Mouse (Mus musculus) limb, embryonic 15.5 days (tissue): ENCODE results near the gene Golga3. TPM values are rescaled to one million over a fixed set of nuclear protein-coding genes. Genes with fewer than 3 reads are reported as not detected.

Experiments
- ATAC-seq: fragments of 200-750 bp; cut with Nextera tagmentation; 2 replicates; pipeline ENCODE4 v1.8.0; 2017; ENCODE audit warnings: low read depth, moderate TSS enrichment; ENCODE audit not compliant: insufficient number of reproducible peaks, low FRiP score, low TSS enrichment
- H3K27ac ChIP-seq: fragments of 300-500 bp; sonication (generic); 2 replicates; pipeline ENCODE4 v1.5.1; 2015; ENCODE audit warnings: moderate library complexity, mild to moderate bottlenecking, inconsistent platforms
- H3K27me3 ChIP-seq: fragments of 300-500 bp; sonication (generic); 2 replicates; pipeline ENCODE4 v1.6.1; 2015; ENCODE audit warnings: inconsistent platforms
- H3K36me3 ChIP-seq: fragments of 300-500 bp; sonication (generic); 2 replicates; pipeline ENCODE4 v1.6.1; 2015; ENCODE audit warnings: inconsistent platforms
- H3K4me1 ChIP-seq: fragments of 300-500 bp; sonication (generic); 2 replicates; pipeline ENCODE4 v1.6.1; 2015; ENCODE audit warnings: inconsistent platforms
- H3K4me2 ChIP-seq: fragments of 300-500 bp; sonication (generic); 2 replicates; pipeline ENCODE4 v1.6.1; 2015; ENCODE audit warnings: mild to moderate bottlenecking, inconsistent platforms
- H3K4me3 ChIP-seq: fragments of 300-500 bp; sonication (generic); 2 replicates; pipeline ENCODE4 v1.5.1; 2015; ENCODE audit warnings: mild to moderate bottlenecking, inconsistent platforms
- H3K9ac ChIP-seq: fragments of 300-500 bp; sonication (generic); 2 replicates; pipeline ENCODE4 v1.6.1; 2015; ENCODE audit warnings: inconsistent platforms
- H3K9me3 ChIP-seq: fragments of 300-500 bp; sonication (generic); 2 replicates; pipeline ENCODE4 v1.6.1; 2016; ENCODE audit warnings: inconsistent platforms
- WGBS: fragments of 180-500 bp; shearing (Covaris S2); methylation state at CpG from one replicate; pipeline ENCODE4 v1.1.7; 2015; 5-methylcytosine and 5-hydroxymethylcytosine counted together
- polyA plus RNA-seq: library from polyadenylated mRNA; unstranded; fragments of >200 nt; fragmentation: Nextera tagmentation; extraction: Ambion mirVana; gene quantifications from 2 replicates; pipeline ENCODE4 v1.2.1, GENCODE M21; 2015

Gene Golga3
- polyA plus RNA-seq, 1 experiment from 2014 or later = 27.5 TPM

DNA sequence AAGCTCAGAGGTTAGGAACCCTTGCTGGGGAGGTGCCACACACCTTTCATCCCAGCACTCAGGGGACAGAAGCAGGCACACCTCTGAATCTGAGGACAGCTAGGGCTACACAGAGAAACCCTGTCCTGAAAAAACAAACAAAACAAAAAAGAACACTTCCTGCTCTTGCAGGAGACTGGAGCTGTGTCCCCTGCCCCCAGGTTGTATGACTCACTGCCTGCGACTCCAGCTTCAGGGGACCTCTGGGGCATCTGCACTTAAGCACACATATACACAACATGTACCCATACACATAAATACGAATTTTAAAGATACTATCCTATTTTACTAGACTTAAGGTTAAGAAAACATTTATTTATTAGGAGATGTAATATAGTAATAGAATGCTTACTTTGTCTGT lies 67.6 kb downstream of the Golga3 start:
- no peaks in the 10 kb centered on the region for H3K9me3 ChIP-seq
- WGBS = 85% methylated on average over 2 of the region's 2 CpGs
- H3K27me3 ChIP-seq = no peaks in the 10 kb centered on the region
- no peak overlapping the region for H3K4me2 ChIP-seq
- H3K36me3 ChIP-seq = peaks cover 81% of the 10 kb centered on the region
- no peak for ATAC-seq
- no peak overlapping the region for H3K9ac ChIP-seq
- H3K27ac ChIP-seq = no peak overlapping the region
- no peak overlapping the region for H3K4me3 ChIP-seq
- no peaks in the 10 kb centered on the region for H3K4me1 ChIP-seq

DNA sequence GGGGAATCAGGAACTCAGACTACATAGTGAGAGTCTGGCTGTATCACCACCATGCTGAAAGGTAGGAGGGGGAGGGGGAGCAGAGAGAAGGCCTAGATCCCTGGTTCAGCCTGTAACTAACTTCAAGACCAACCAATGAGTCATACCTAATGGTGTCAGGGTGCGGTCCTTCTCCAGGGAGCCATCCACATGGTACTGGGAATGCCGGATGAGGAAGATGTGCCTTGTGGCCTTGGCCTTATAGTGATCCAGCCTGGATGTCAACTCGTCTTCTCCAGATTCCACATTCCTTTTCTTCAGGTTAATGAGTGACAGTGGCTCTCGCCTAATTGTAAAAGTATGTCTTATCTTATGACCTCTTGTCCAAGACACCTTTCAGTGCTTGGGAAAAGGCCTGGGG lies 90.4 kb downstream of the Golga3 start:
- Histone ChIP-seq H3K9me3 (no peaks in the 10 kb centered on the region), H3K9ac (no peak overlapping the region), H3K4me3 (no peak overlapping the region), H3K27ac (no peak overlapping the region), H3K36me3 (peaks cover 37% of the 10 kb centered on the region), H3K4me1 (peaks cover 5% of the 10 kb centered on the region), H3K27me3 (no peaks in the 10 kb centered on the region), H3K4me2 (no peak overlapping the region)
- no peak for ATAC-seq
- WGBS = 90% methylated on average over 4 of the region's 4 CpGs

DNA sequence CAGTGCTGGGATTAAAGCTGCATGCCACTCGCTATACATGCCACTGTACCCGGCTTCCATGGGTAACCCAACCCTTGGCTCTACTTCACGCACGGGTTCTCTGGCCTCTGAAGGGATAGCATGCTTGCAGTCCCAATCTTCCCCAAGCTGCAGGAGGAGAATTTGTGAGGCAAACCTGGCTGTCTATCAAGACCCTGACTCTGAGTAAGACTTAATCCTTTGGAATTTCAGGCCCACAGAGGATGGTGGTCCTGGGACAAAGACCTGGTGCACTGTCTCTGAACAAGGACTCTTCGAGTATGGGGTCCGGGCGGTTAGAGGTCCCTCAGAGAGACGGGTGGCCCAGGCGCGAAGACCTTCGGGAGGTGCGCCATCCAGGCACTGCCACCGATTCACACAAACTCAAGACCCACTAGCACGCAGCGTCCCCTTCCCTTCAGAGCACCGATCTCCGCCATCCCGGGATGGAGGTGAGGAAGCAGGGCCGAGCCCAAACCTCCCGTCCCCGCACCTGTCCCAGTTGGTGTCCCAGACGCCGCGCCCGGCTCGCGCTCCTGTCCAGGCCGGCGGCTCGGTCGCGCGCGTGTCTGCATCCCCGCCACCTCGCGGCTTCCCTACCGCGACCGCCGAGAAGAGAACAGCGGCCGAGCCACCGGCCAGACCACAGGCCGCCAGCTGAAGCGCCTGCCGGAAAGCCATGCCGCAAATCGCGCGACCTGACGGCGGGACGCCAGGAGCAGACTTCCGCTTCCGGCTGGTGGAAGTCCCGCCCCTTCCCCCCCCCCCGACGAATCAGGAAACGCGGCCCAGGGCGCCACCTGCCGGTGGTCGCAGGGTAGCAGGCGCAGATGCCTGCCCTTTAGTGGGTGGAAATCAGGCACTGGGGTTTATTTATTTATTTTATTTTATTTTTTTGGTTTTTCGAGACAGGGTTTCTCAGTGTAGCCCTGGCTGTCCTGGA lies 92.9 kb downstream of the Golga3 start, which contains the start of gene Pgam5:
Pgam5 (minus strand) TSS at position 773 of the 961 bp plus-strand sequence.
- peak; percentile 56 for ATAC-seq
- H3K9ac ChIP-seq = peak within 1 kb of the TSS; percentile 92
- peak within 1 kb of the TSS; percentile 72 for H3K27ac ChIP-seq
- H3K4me2 ChIP-seq = peak within 1 kb of the TSS; percentile 76
- under 1% methylated on average over 66 of the region's 66 CpGs for WGBS
- H3K4me3 ChIP-seq = peak within 1 kb of the TSS; percentile 97
- H3K4me1 ChIP-seq = peaks cover 5% of the 10 kb centered on the region
- peaks cover 28% of the 10 kb centered on the region for H3K36me3 ChIP-seq
- no peaks in the 10 kb centered on the region for H3K27me3 ChIP-seq
- H3K9me3 ChIP-seq = no peaks in the 10 kb centered on the region

DNA sequence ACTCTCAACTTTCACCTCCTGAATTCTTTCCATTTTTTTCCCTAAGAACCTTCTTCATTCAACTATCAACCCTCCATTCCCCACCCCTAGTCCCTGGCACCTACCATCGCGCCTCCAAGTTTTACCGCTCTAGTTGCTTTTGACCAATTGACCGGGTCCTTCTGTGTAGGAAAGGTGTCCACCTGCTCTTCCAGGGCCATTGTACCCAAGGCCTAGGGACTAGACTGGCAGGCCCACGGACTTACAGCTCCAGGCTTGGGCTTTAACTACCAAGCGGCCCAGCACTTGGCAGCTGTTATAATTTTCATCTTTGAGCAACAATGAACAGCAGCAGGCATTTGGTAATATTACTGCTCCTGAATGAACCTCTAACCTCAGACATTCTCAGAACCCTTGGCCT lies 93.7 kb downstream of the Golga3 start:
- Histone ChIP-seq H3K9ac (no peak overlapping the region), H3K4me1 (peaks cover 5% of the 10 kb centered on the region), H3K27ac (no peak overlapping the region), H3K4me2 (no peak overlapping the region), H3K4me3 (no peak overlapping the region), H3K36me3 (peaks cover 20% of the 10 kb centered on the region), H3K27me3 (no peaks in the 10 kb centered on the region), H3K9me3 (no peaks in the 10 kb centered on the region)
- ATAC-seq = no peak
- WGBS = 92% methylated on average over 6 of the region's 6 CpGs

DNA sequence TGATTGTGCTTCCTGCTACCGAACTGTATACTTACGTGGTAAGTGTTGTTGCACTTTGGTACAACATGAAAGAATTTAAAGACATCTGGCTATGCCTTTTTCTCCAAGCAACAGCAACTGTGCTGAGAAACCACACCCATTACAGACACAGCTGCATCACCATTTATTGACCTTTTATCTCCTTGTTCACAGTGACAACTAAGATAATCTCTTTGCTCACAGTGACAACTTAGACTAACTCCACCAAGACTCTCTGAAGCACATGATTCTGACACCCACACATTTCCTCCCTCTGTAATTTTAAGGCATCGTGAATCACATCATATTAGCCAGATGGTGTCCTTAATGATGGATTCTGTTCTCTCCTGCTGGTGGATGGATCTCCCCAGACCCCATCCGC lies 97.6 kb downstream of the Golga3 start:
- 73% methylated on average over 4 of the region's 4 CpGs for WGBS
- Histone ChIP-seq H3K4me2 (no peak overlapping the region), H3K27ac (no peak overlapping the region), H3K4me3 (no peak overlapping the region), H3K27me3 (no peaks in the 10 kb centered on the region), H3K36me3 (no peaks in the 10 kb centered on the region), H3K4me1 (no peaks in the 10 kb centered on the region; the same call in 1 of the 2 replicates), H3K9ac (no peak overlapping the region), H3K9me3 (no peaks in the 10 kb centered on the region)
- no peak for ATAC-seq

GRCm38 (mm10) chr5:110274846-110275245 lies 98.3 kb downstream of the Golga3 start:
- no peak overlapping the region for H3K4me2 ChIP-seq
- H3K27me3 ChIP-seq = no peaks in the 10 kb centered on the region
- 64% methylated on average over 2 of the region's 2 CpGs for WGBS
- H3K9ac ChIP-seq = no peak overlapping the region
- no peak for ATAC-seq
- H3K4me1 ChIP-seq = no peaks in the 10 kb centered on the region
- no peak overlapping the region for H3K4me3 ChIP-seq
- no peak overlapping the region for H3K27ac ChIP-seq
- H3K9me3 ChIP-seq = no peaks in the 10 kb centered on the region
- H3K36me3 ChIP-seq = no peaks in the 10 kb centered on the region

Other genes with a start within 250 kb of the Golga3 start
- 18.0 and 20.4 TPM in 2 replicates for gene Zfp932, start 180.2 kb upstream of the Golga3 start, polyA plus RNA-seq
- 2.4 and 3.2 TPM in 2 replicates for gene Gm17655, start 104.2 kb upstream of the Golga3 start, polyA plus RNA-seq
- 1.2 and 1.3 TPM in 2 replicates for gene Gm35315, start 82.3 kb upstream of the Golga3 start, polyA plus RNA-seq
- 1.2 and 2.5 TPM in 2 replicates for gene Plcxd1, start 76.7 kb upstream of the Golga3 start, polyA plus RNA-seq
- 33.2 and 33.9 TPM in 2 replicates for gene Gtpbp6, start 68.5 kb upstream of the Golga3 start, polyA plus RNA-seq
- gene Zfp605, start 66.6 kb upstream of the Golga3 start, polyA plus RNA-seq = 4.8 and 4.9 TPM in 2 replicates
- 33.7 and 35.0 TPM in 2 replicates for gene Chfr, start 40.9 kb upstream of the Golga3 start, polyA plus RNA-seq
- 23.2 and 29.7 TPM in 2 replicates for gene Ankle2, start 54.3 kb downstream of the Golga3 start, polyA plus RNA-seq
- gene Pgam5, start 93.2 kb downstream of the Golga3 start, polyA plus RNA-seq = 61.0 and 61.4 TPM in 2 replicates
- gene Pxmp2, start 109.5 kb downstream of the Golga3 start, polyA plus RNA-seq = 5.2 and 6.4 TPM in 2 replicates
- 20.5 and 21.7 TPM in 2 replicates for gene Pole, start 109.6 kb downstream of the Golga3 start, polyA plus RNA-seq
- 1.2 and 1.4 TPM in 2 replicates for gene P2rx2, start 166.5 kb downstream of the Golga3 start, polyA plus RNA-seq
- not detected in 2 replicates for gene Lrcol1, start 168.0 kb downstream of the Golga3 start, polyA plus RNA-seq